Mouse (Mus musculus) lung, embryonic 15.5 days (tissue): ENCODE measurements around the gene Ccdc182. TPM values are rescaled to one million over a fixed set of nuclear protein-coding genes. Genes with fewer than 3 reads are reported as not detected.

Experiments
- ATAC-seq: fragments of 200-750 bp; cut with Nextera tagmentation; 2 replicates; pipeline ENCODE4 v1.8.0; 2017; ENCODE audit warnings: moderate number of reproducible peaks, borderline replicate concordance; ENCODE audit not compliant: low FRiP score, low TSS enrichment; ENCODE audit errors: extremely low read depth
- H3K27ac ChIP-seq: fragments of 300-500 bp; sonication (generic); 2 replicates; pipeline ENCODE4 v1.5.1; 2015; ENCODE audit warnings: moderate library complexity, mild to moderate bottlenecking, inconsistent platforms
- H3K27me3 ChIP-seq: fragments of 300-500 bp; sonication (generic); 2 replicates; pipeline ENCODE4 v1.6.1; 2015; ENCODE audit warnings: inconsistent platforms
- H3K36me3 ChIP-seq: fragments of 300-500 bp; sonication (generic); 2 replicates; pipeline ENCODE4 v1.6.1; 2015; ENCODE audit warnings: inconsistent platforms
- H3K4me1 ChIP-seq: fragments of 300-500 bp; sonication (generic); 2 replicates; pipeline ENCODE4 v1.6.1; 2015; ENCODE audit warnings: inconsistent platforms
- H3K4me2 ChIP-seq: fragments of 300-500 bp; sonication (generic); 2 replicates; pipeline ENCODE4 v1.6.1; 2015; ENCODE audit warnings: inconsistent platforms, mild to moderate bottlenecking, moderate library complexity
- H3K4me3 ChIP-seq: fragments of 300-500 bp; sonication (generic); 2 replicates; pipeline ENCODE4 v1.5.1; 2015; ENCODE audit warnings: mild to moderate bottlenecking, inconsistent platforms
- H3K9ac ChIP-seq: fragments of 300-500 bp; sonication (generic); 2 replicates; pipeline ENCODE4 v1.6.1; 2015; ENCODE audit warnings: inconsistent platforms
- H3K9me3 ChIP-seq: fragments of 300-500 bp; sonication (generic); 2 replicates; pipeline ENCODE4 v1.6.1; 2016; ENCODE audit warnings: inconsistent platforms
- WGBS: fragments of 180-500 bp; shearing (Covaris S2); methylation state at CpG from one replicate; pipeline ENCODE4 v1.1.7; 2015; 5-methylcytosine and 5-hydroxymethylcytosine counted together
- polyA plus RNA-seq: library from polyadenylated mRNA; unstranded; fragments of >200 nt; fragmentation: Nextera tagmentation; extraction: Ambion mirVana; gene quantifications from 2 replicates; pipeline ENCODE4 v1.2.1, GENCODE M21; 2015

Ccdc182 gene
- polyA plus RNA-seq, 1 experiment from 2014 or later: 0.12 TPM

GRCm38 (mm10) chr11:88334893-88335292 is 41.0 kb downstream of the Ccdc182 start:
- Histone ChIP-seq H3K4me2 (peak overlapping the region; percentile 19; the same call in 1 of the 2 replicates), H3K9me3 (no peaks in the 10 kb centered on the region), H3K27me3 (no peaks in the 10 kb centered on the region), H3K36me3 (0 out of 2 replicates have a peak, but pooled peaks cover 6% of the 10 kb centered on the region), H3K27ac (no peak overlapping the region), H3K4me1 (peaks cover 52% of the 10 kb centered on the region), H3K9ac (no peak overlapping the region), H3K4me3 (no peak overlapping the region)
- WGBS: 31% methylated on average over 5 of the region's 5 CpGs
- no peak for ATAC-seq

GRCm38 (mm10) chr11:88337926-88338325 is 44.1 kb downstream of the Ccdc182 start:
- no peaks in the 10 kb centered on the region for H3K27me3 ChIP-seq
- ATAC-seq: no peak
- H3K4me3 ChIP-seq: no peak overlapping the region
- H3K9ac ChIP-seq: no peak overlapping the region
- no peak overlapping the region for H3K4me2 ChIP-seq
- 94% methylated on average over 3 of the region's 3 CpGs for WGBS
- no peak overlapping the region for H3K27ac ChIP-seq
- H3K9me3 ChIP-seq: no peaks in the 10 kb centered on the region
- H3K36me3 ChIP-seq: 0 out of 2 replicates have a peak, but pooled peaks cover 6% of the 10 kb centered on the region
- peaks cover 22% of the 10 kb centered on the region for H3K4me1 ChIP-seq

Other genes with a start within 250 kb of the Ccdc182 start
- 308 and 313 TPM in 2 replicates for gene Srsf1, start 246.7 kb upstream of the Ccdc182 start, polyA plus RNA-seq
- gene Vezf1, start 225.8 kb upstream of the Ccdc182 start, polyA plus RNA-seq: 37.7 and 39.7 TPM in 2 replicates
- gene Cuedc1, start 196.0 kb upstream of the Ccdc182 start, polyA plus RNA-seq: 17.7 and 19.7 TPM in 2 replicates
- 57.4 and 59.4 TPM in 2 replicates for gene Mrps23, start 89.7 kb upstream of the Ccdc182 start, polyA plus RNA-seq